Comparison of ENCODE assay signal across 17 mouse cellular contexts in genomic region chr8:83155110-83155509, GRCm38 (mm10). TPM values are rescaled to one million over a fixed set of nuclear protein-coding genes. Genes with fewer than 3 reads are reported as not detected.
"Had no signal": no experiment of that assay in that cellular context is flagged by ENCODE, and none has a peak within 500 bp of the region (broad histone marks: within the 10 kb centered on the region; RNA-seq: fewer than 3 reads in every experiment).

No protein-coding gene starts in this region.

- H3K4me2 ChIP-seq: lung, embryonic 14.5 days; midbrain, embryonic 11.5 days; midbrain, embryonic 13.5 days; midbrain, embryonic 15.5 days; neural tube, embryonic 12.5 days; stomach, embryonic 15.5 days had no signal

- H3K4me3 ChIP-seq: megakaryocyte, embryonic 14.5 days; midbrain, embryonic 13.5 days; midbrain, embryonic 15.5 days; neural tube, embryonic 12.5 days; stomach, embryonic 15.5 days had no signal

- H3K9ac ChIP-seq: lung, embryonic 14.5 days; midbrain, embryonic 13.5 days; midbrain, embryonic 15.5 days; neural tube, embryonic 12.5 days; stomach, embryonic 15.5 days had no signal

- H3K27me3 ChIP-seq: megakaryocyte, embryonic 14.5 days; midbrain, embryonic 13.5 days; midbrain, embryonic 15.5 days; neural tube, embryonic 12.5 days; stomach, embryonic 15.5 days had no signal

- H3K27ac ChIP-seq: macrophage; midbrain, embryonic 13.5 days; midbrain, embryonic 15.5 days; neural tube, embryonic 12.5 days; stomach, embryonic 15.5 days; stomach, postnatal 0 days had no signal

- DNase-seq: lung, adult 18-20 months; lung, embryonic 14.5 days; lung, postnatal 10 days; right cerebral cortex, postnatal 14 days; thymus, adult 2 months; thymus, postnatal 25 days; thymus, postnatal 4 days had no signal

- H3K36me3 ChIP-seq: midbrain, embryonic 13.5 days; midbrain, embryonic 15.5 days; neural tube, embryonic 12.5 days; stomach, embryonic 15.5 days had no signal

- H3K9me3 ChIP-seq: megakaryocyte, embryonic 14.5 days; midbrain, embryonic 13.5 days; midbrain, embryonic 15.5 days; neural tube, embryonic 12.5 days; stomach, embryonic 15.5 days had no signal

- H3K4me1 ChIP-seq: midbrain, embryonic 13.5 days; midbrain, embryonic 15.5 days; neural tube, embryonic 12.5 days; stomach, embryonic 15.5 days had no signal

RNA-seq across cellular contexts. Expression of gene Gm10645, which starts 10.9 kb away (rescaled TPM):
- total RNA-seq: megakaryocyte progenitor cell, adult 5-6 weeks had no signal
- polyA plus RNA-seq: testis, adult 2 months had no signal
